In the genomic region with DNA sequence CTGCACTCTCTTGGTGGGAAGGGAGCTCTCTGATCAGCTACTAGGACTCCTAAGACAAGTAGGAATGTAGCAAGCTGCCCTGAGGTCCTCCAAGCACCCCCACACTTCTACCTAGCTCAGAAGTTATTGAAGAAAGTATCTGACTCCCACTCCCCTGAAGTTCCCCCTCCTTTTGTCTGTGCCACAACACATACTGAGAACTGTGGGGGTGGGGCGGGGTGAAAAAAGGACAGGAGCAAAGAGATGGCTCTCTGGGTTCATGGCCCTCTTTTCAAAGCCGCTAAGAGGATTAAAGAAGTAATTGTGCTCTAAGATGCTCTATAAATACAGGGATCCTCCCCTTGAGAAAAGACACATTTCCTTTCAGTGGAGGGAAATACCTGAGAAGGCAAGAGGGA, we compare ENCODE assay signal across 8 mouse cellular contexts.
DNase-seq lines count a peak whose midpoint lies in the region; ATAC-seq and TF ChIP-seq lines count a peak whose summit lies in the region.

No protein-coding gene starts in this region.

- no peak for TF ChIP-seq CTCF in forebrain, postnatal 0 days (IDR thresholded peaks at IDR 0.05; ENCODE audit: low read depth)
- no peak for TF ChIP-seq CTCF in lung, embryonic 14.5 days (IDR thresholded peaks at IDR 0.05; ENCODE audit: low read depth)

- H3K4me2 ChIP-seq in forebrain, embryonic 15.5 days (replicated peaks): no peak overlapping the region
- no peak overlapping the region for H3K4me2 ChIP-seq in forebrain, postnatal 0 days (ENCODE audit: low read depth)
- no peak overlapping the region for H3K4me2 ChIP-seq in lung, embryonic 14.5 days
- H3K4me2 ChIP-seq in intestine, embryonic 14.5 days (ENCODE audit: low read length): no peak overlapping the region
- H3K4me2 ChIP-seq in neural tube, embryonic 15.5 days: no peak overlapping the region

- H3K36me3 ChIP-seq in forebrain, embryonic 15.5 days: no peaks in the 10 kb centered on the region
- H3K36me3 ChIP-seq in forebrain, postnatal 0 days (ENCODE audit: insufficient read depth): no peaks in the 10 kb centered on the region
- H3K36me3 ChIP-seq in lung, embryonic 14.5 days (ENCODE audit: insufficient read depth): no peaks in the 10 kb centered on the region
- H3K36me3 ChIP-seq in intestine, embryonic 14.5 days (ENCODE audit: control insufficient read depth, insufficient read depth, low read length): no peaks in the 10 kb centered on the region
- H3K36me3 ChIP-seq in neural tube, embryonic 15.5 days: no peaks in the 10 kb centered on the region

- peaks cover 20% of the 10 kb centered on the region for H3K4me1 ChIP-seq in forebrain, embryonic 15.5 days
- peaks cover 8% of the 10 kb centered on the region; the same call in 1 of the 2 replicates for H3K4me1 ChIP-seq in forebrain, postnatal 0 days (ENCODE audit: insufficient read depth)
- H3K4me1 ChIP-seq in lung, embryonic 14.5 days (ENCODE audit: insufficient read depth): peaks cover 12% of the 10 kb centered on the region; the same call in 1 of the 2 replicates
- peaks cover 27% of the 10 kb centered on the region for H3K4me1 ChIP-seq in intestine, embryonic 14.5 days (replicated peaks; ENCODE audit: control insufficient read depth, insufficient read depth, low read length)
- H3K4me1 ChIP-seq in neural tube, embryonic 15.5 days: peaks cover 27% of the 10 kb centered on the region

- ATAC-seq in forebrain, embryonic 15.5 days (replicated peaks): 0 out of 2 replicates have a peak, but pooled peaks have one; percentile 20
- ATAC-seq in forebrain, postnatal 0 days: no peak
- ATAC-seq in lung, embryonic 14.5 days (ENCODE audit: insufficient read depth): no peak
- ATAC-seq in intestine, embryonic 14.5 days (replicated peaks; ENCODE audit: low FRiP score, low TSS enrichment, low read depth): peak; percentile 16; the same call in 1 of the 2 replicates
- peak; percentile 19; the same call in 1 of the 2 replicates for ATAC-seq in neural tube, embryonic 15.5 days (ENCODE audit: low FRiP score)

- DNase-seq in forebrain, postnatal 0 days: no peak
- no peak for DNase-seq in lung, embryonic 14.5 days
- DNase-seq in lung, adult 18-20 months: no peak
- DNase-seq in intestine, embryonic 14.5 days (ENCODE audit: low spot score): no peak
- DNase-seq in urinary bladder, postnatal 4 days (ENCODE audit: low spot score in 2 of 2): no peak
- no peak for DNase-seq in left cerebral cortex, postnatal 4 days

- 10% methylated on average over 2 of the region's 2 CpGs for WGBS in forebrain, embryonic 15.5 days
- WGBS in forebrain, postnatal 0 days: 21% methylated on average over 2 of the region's 2 CpGs
- 64% methylated on average over 2 of the region's 2 CpGs for WGBS in lung, embryonic 14.5 days
- 57% methylated on average over 2 of the region's 2 CpGs for WGBS in intestine, embryonic 14.5 days
- 40% methylated on average over 2 of the region's 2 CpGs for WGBS in neural tube, embryonic 15.5 days

- H3K27ac ChIP-seq in forebrain, embryonic 15.5 days (replicated peaks): no peak overlapping the region
- H3K27ac ChIP-seq in forebrain, postnatal 0 days (ENCODE audit: low read depth, low read length): no peak overlapping the region
- peak overlapping the region; percentile 66; the same call in 1 of the 2 replicates for H3K27ac ChIP-seq in lung, embryonic 14.5 days (ENCODE audit: low read depth)
- H3K27ac ChIP-seq in intestine, embryonic 14.5 days (ENCODE audit: low read depth): peak overlapping the region; percentile 73
- H3K27ac ChIP-seq in neural tube, embryonic 15.5 days (replicated peaks): peak overlapping the region; percentile 54

- intact Hi-C loops in left cerebral cortex, postnatal 4 days (cut with DNase I): no loop called here

- H3K27me3 ChIP-seq in forebrain, embryonic 15.5 days: no peaks in the 10 kb centered on the region
- H3K27me3 ChIP-seq in forebrain, postnatal 0 days (ENCODE audit: insufficient read depth, low read length): no peaks in the 10 kb centered on the region
- no peaks in the 10 kb centered on the region for H3K27me3 ChIP-seq in lung, embryonic 14.5 days (ENCODE audit: insufficient read depth, low read length)
- H3K27me3 ChIP-seq in intestine, embryonic 14.5 days (replicated peaks; ENCODE audit: control insufficient read depth, insufficient read depth, low read length): no peaks in the 10 kb centered on the region
- H3K27me3 ChIP-seq in neural tube, embryonic 15.5 days (replicated peaks): no peaks in the 10 kb centered on the region

- H3K4me3 ChIP-seq in forebrain, embryonic 15.5 days: no peak overlapping the region
- no peak overlapping the region for H3K4me3 ChIP-seq in forebrain, postnatal 0 days (ENCODE audit: low read depth, low read length)
- H3K4me3 ChIP-seq in lung, embryonic 14.5 days (ENCODE audit: low read depth, low read length): no peak overlapping the region
- H3K4me3 ChIP-seq in intestine, embryonic 14.5 days (ENCODE audit: low read depth, low read length): no peak overlapping the region
- H3K4me3 ChIP-seq in neural tube, embryonic 15.5 days (replicated peaks): no peak overlapping the region

- no peaks in the 10 kb centered on the region for H3K9me3 ChIP-seq in forebrain, embryonic 15.5 days
- H3K9me3 ChIP-seq in forebrain, postnatal 0 days (ENCODE audit: low read length): no peaks in the 10 kb centered on the region
- no peaks in the 10 kb centered on the region for H3K9me3 ChIP-seq in lung, embryonic 14.5 days (ENCODE audit: low read depth, low read length)
- no peaks in the 10 kb centered on the region for H3K9me3 ChIP-seq in intestine, embryonic 14.5 days (ENCODE audit: control insufficient read depth, low read length)
- no peaks in the 10 kb centered on the region for H3K9me3 ChIP-seq in neural tube, embryonic 15.5 days (replicated peaks)

- no peak overlapping the region for H3K9ac ChIP-seq in forebrain, embryonic 15.5 days (replicated peaks)
- no peak overlapping the region for H3K9ac ChIP-seq in forebrain, postnatal 0 days
- no peak overlapping the region for H3K9ac ChIP-seq in lung, embryonic 14.5 days
- H3K9ac ChIP-seq in intestine, embryonic 14.5 days (ENCODE audit: low read length): no peak overlapping the region
- no peak overlapping the region for H3K9ac ChIP-seq in neural tube, embryonic 15.5 days (replicated peaks)

Comparison
In these comparisons a context has a peak if more than half of its experiments do, and no peak if none do; other contexts are left out.
1. ATAC-seq: peak in forebrain, embryonic 15.5 days (single experiment), intestine, embryonic 14.5 days (single experiment) and neural tube, embryonic 15.5 days (single experiment); none in forebrain, postnatal 0 days (single experiment) and lung, embryonic 14.5 days (single experiment).
2. H3K27ac ChIP-seq: peak in lung, embryonic 14.5 days (single experiment), intestine, embryonic 14.5 days (single experiment) and neural tube, embryonic 15.5 days (single experiment); none in forebrain, embryonic 15.5 days (single experiment) and forebrain, postnatal 0 days (single experiment).